Mouse (Mus musculus): ENCODE measurements around the gene Lrrc7.

Lrrc7 gene

DNA sequence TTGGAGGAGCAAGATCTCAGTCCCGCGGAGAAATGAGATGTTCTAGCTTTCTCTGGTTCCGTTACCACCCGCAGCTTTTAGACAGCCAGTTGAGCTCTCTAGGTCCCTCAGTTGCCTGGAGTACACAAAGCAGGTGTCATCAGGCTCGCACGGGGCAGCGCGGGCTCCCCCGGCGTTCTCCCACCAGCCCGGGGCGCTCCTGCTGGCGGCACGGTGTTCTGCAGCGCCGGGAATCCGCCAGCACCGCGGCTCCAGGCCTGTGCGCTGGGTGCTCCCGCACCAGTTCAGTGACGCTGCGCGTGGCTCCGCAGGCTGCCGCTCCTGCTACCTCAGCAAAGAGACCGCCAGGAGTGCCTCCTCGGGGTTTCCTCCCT lies at the start of gene Lrrc7:
Gene Lrrc7 (minus strand): TSS at position 235 of the 374 bp plus-strand sequence.
- DNase-seq = no peak

DNA sequence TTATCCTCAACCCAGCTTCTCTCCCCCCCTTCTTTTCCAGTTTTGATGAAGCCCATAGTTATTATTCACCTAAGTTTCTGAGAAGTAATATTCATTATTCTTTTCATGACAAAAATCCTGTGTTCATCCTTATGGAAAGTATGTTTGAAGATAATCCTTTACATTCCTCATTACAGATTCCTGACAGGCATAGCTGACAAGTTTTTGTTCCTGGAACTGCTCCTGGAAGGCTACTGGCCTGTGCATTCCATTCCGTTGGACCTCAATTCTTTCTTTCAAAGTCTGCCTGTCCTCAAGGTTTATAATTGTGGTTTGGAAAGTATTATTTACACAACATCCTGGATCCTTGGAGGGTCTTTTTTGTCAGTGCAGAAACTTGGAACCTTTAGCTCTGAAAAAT lies 45.0 kb upstream of the Lrrc7 start:
- DNase-seq = no peak

DNA sequence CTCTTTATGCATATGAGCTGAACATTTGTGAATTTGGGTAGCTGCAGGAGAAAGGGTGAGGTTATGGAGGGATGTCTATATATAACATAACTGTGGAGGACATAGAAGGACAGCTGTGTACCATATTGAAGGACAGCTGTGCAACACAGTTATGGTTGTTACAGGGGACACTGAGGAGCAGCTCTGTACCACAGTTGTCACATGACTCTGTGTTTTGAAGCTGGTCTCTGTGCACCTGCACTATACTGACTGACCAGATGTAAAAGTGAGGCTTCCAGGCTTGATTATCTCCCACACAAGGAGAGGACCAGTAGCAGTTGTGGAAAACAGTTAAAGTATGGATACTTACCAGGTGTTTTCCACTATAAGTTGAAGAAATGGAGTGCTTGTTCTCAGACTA lies 43.3 kb upstream of the Lrrc7 start:
- DNase-seq = no peak

DNA sequence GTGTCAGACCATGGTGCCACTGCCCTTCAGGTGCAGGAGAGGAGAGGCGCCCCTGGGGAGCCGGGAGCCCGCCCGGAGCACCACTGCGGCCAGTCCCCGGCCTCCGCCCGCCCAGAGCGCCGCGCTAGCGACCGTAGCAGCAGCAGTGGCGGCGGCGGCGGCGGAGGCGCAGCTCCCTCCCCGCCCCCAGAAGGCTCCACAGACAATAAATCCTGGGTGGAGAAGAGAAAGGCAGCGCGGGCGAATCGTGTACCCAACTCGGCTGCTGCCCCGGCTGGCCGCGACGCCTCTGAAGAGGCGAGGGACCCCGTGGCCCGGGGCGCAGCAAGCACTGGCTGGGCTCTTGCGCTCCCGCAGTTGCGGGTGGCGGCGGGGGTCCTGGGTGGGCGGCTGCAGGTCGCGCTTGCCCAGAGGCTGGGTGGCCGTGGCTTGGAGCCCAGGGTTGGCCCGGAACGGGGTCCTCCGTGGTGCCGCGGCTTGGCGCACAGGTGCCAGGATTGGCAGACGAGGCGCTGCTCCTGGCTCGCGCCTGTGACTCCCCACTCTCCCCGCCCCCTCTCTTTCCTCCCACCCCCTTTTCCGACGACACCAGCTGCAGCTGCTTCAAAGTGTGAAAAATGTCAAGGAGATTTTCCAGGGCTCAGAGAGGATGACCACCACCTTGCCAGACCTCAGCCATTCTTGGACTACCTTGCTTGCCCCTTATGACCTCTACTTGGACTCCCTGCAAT lies 600 bp downstream of the Lrrc7 start:
- DNase-seq = no peak

- no peak for DNase-seq
These were observed 1.1 kb downstream of the Lrrc7 start for GRCm38 (mm10) chr3:158560891-158561255.

- no peak for DNase-seq
These were observed 2.0 kb downstream of the Lrrc7 start for GRCm38 (mm10) chr3:158559691-158560650.

- DNase-seq = no peak
These were observed 2.8 kb downstream of the Lrrc7 start for GRCm38 (mm10) chr3:158559131-158559658.

GRCm38 (mm10) chr3:158558631-158559030 lies 3.4 kb downstream of the Lrrc7 start:
- no peak for DNase-seq

GRCm38 (mm10) chr3:158554280-158554679 lies 7.7 kb downstream of the Lrrc7 start:
- no peak for DNase-seq

GRCm38 (mm10) chr3:158552105-158552504 lies 9.9 kb downstream of the Lrrc7 start:
- no peak for DNase-seq

GRCm38 (mm10) chr3:158543481-158543880 lies 18.5 kb downstream of the Lrrc7 start:
- DNase-seq = no peak

DNA sequence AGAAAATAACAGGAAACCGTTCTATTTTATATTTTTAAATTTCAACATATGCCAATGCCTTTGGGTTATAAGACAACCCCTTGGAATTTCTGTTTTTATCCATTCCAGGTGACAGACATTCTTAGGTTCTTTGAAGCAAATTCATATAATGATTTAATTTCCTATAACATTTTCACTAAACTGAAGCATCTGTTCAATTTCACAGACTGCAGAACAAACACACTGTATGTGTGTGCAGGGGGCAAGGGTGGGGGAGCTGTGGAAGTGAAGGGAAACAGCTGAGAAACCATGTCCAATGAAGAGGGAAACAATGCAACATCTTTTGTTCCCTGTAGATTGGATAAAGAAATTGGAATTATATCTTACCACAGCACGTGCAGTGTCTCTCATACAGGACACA lies 29.2 kb downstream of the Lrrc7 start:
- no peak for DNase-seq

DNA sequence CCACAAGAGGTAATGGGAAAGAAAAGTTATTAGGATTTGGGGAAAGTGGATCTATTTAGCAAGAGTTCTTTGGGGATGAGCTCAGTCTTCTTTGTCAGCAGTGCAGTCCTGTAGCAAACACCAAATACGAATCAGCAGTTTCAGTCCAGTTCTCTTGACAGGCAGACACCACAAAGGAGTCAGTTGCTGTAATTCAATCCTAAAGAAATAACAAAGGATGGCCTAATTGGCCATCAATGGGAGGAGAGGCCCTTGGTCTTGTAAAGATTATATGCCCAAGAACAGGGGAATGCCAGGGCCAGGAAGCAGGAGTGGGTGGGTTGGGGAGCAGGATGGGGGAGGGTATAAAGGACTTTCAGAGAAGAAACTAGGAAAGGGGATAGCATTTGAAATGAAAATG lies 33.5 kb downstream of the Lrrc7 start:
- no peak for DNase-seq

DNA sequence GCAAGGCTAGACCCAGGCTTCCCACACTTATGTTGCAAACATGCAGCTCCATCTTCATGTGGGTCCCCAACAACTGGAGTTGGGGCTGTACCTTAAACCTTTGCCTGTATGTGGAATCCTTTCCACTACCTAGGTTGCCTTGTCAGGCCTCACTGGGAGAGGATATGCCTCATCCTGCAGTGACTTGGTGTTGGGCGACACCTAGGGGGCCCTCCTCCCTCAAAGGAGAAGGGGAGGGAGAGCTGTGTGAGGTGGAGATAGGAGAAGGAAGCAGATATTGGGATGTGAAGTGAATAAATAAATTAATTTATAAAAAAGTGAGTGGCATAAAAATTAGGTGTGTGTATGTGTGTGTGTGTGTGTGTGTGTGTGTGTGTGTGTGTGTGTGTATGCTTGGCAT lies 68.3 kb downstream of the Lrrc7 start:
- DNase-seq = no peak

GRCm38 (mm10) chr3:158479677-158480076 lies 82.3 kb downstream of the Lrrc7 start:
- no peak for DNase-seq

- DNase-seq = no peak
These were observed 161.4 kb downstream of the Lrrc7 start for GRCm38 (mm10) chr3:158400600-158400999.

GRCm38 (mm10) chr3:158391534-158391933 lies 170.5 kb downstream of the Lrrc7 start:
- DNase-seq = no peak

GRCm38 (mm10) chr3:158388076-158388454 lies 174.0 kb downstream of the Lrrc7 start:
- DNase-seq = no peak

DNA sequence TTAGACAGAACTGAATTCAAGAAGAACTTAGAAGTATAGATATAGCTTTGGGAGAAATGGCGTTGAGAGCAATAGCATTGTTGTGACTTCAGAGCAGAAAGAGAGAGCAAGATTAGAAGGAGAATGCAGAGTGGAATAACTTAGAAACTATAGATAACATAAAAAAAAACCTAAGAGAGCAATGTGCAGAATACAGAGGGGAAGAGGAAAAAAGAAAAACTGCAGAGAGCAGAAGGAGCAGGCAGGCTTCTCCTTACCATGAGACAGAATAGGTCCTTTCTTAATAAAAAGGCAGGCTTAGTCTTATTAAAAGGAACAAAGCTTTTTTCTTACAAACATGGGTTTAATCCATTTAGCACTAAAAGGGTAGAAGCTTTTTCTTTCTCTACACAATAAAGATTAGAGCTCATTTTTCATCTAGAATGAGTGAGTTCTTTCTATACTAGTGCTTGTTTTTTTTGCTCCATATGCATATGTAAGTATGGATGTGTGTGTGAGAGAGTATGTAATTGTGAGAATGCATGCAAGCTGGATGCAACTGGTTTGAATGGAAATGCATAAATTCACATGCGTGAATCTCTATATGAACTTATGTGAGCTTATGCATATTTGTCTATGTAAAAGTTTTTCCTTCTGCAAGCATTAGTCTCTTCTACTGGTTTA lies 174.5 kb downstream of the Lrrc7 start:
- no peak for DNase-seq

- DNase-seq = no peak
These were observed 175.2 kb downstream of the Lrrc7 start for GRCm38 (mm10) chr3:158386848-158387247.

DNA sequence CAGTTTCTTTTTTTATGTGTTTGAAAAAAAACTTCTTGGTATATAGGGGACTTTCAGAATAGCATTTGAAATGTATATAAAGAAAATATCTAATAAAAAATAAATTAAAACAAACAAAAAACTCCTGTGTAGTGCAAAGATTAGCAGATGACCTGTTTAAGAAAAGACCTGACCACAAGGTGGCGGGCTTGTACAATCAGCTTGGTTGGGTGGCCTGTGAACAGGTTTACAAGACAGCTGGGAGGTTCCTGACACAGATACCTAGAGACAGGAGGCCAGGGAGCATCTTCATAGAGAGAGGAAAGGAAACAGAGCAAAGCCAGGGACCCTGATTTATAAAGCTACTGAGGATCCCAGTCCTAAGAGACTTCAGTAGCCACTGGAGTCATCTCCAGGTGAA lies 186.1 kb downstream of the Lrrc7 start:
- DNase-seq = no peak

GRCm38 (mm10) chr3:158369169-158369568 lies 192.9 kb downstream of the Lrrc7 start:
- no peak for DNase-seq

DNA sequence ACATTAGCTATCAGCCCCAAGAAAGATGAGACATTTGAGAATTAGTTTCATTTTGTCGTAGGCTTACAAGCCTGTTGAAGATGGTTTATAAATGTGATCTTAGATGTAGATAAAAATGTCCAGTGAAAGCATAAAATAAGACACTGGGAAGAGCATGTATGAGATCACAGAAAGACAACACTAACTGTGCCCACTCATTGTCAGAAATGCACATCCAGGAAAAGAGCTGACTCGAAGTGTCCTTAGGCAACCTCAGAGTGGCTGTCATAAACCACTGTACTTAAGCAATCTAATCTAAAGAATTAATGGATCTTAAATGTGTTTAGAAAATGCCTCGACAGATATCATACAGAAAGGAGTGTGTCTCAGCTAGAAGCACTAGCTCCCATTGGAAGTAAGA lies 196.2 kb downstream of the Lrrc7 start:
- no peak for DNase-seq

All from thymus, postnatal 25 days (tissue).